Mouse (Mus musculus) embryonic fibroblast, embryonic 13.5 days (primary cell): ENCODE measurements at regions not wholly inside any gene's neighbourhood (a gene's known extent, or its start where the extent isn't known, plus 50 kb on each side); places are given as distances from the start of the nearest gene placed in this dataset.

ENCODE experiments used
- CTCF ChIP-seq: IDR thresholded peaks from 2 replicates; pipeline ENCODE4 v1.5.1; 2011; ENCODE audit warnings: mild to moderate bottlenecking, control low read depth, low read length, moderate library complexity, borderline replicate concordance; ENCODE audit not compliant: insufficient read depth
- POLR2A ChIP-seq: IDR thresholded peaks from 2 replicates; pipeline ENCODE4 v1.6.1; 2011; ENCODE audit warnings: low read depth, mild to moderate bottlenecking, control low read depth, low read length, moderate library complexity

- TF ChIP-seq CTCF = no peak
- TF ChIP-seq POLR2A = no peak
These were observed 237.0 kb upstream of the Rgma start for GRCm38 (mm10) chr7:73138269-73138668.
